Comparison of ENCODE assay signal across 25 mouse cellular contexts in genomic region chr3:133533272-133533995, GRCm38 (mm10). TPM values are rescaled to one million over a fixed set of nuclear protein-coding genes. Genes with fewer than 3 reads are reported as not detected.
A peak's percentile ranks its signal among the peaks of the same experiment; 100 is the strongest.
DNase-seq lines count a peak whose midpoint lies in the region; ATAC-seq and TF ChIP-seq lines count a peak whose summit lies in the region.
"Had no signal": no experiment of that assay in that cellular context is flagged by ENCODE, and none has a peak within 500 bp of the region (broad histone marks: within the 10 kb centered on the region; RNA-seq: fewer than 3 reads in every experiment).

No protein-coding gene starts in this region.

- in situ Hi-C loops in ES-E14 (cut with MboI; ENCODE audit: low sequenced_read_pairs in 2 of 2, unreplicated experiment in 2 of 2), result no loop called here

- TF ChIP-seq CTCF in kidney, postnatal 0 days (IDR thresholded peaks at IDR 0.05; ENCODE audit: low read depth), result no peak

- peaks cover 6% of the 10 kb centered on the region; the same call in 1 of the 2 replicates for H3K36me3 ChIP-seq in heart, embryonic 10.5 days
- H3K36me3 ChIP-seq in kidney, postnatal 0 days (ENCODE audit: insufficient read depth, low read length), result no peaks in the 10 kb centered on the region
- H3K36me3 ChIP-seq in ES-E14 (ENCODE audit: control insufficient read depth, insufficient read depth, low read length, poor library complexity, severe bottlenecking), result 0 out of 2 replicates have a peak, but pooled peaks cover 3% of the 10 kb centered on the region
- H3K36me3 ChIP-seq in stomach, embryonic 15.5 days, result no peaks in the 10 kb centered on the region; the same call in 1 of the 2 replicates
- H3K36me3 ChIP-seq: liver, embryonic 15.5 days had no signal

- H3K4me3 ChIP-seq in heart, embryonic 10.5 days, result no peak overlapping the region
- H3K4me3 ChIP-seq in kidney, postnatal 0 days (replicated peaks; ENCODE audit: low read depth, low read length), result no peak overlapping the region
- peak overlapping the region; percentile 27 to 49 for H3K4me3 ChIP-seq in ES-E14 (ENCODE audit: insufficient read depth in 1 of 2, low read depth in 1 of 2, low read length in 2 of 2, poor library complexity in 1 of 2, severe bottlenecking in 1 of 2)
- no peak overlapping the region for H3K4me3 ChIP-seq in stomach, embryonic 15.5 days (replicated peaks)
- H3K4me3 ChIP-seq: embryonic facial prominence, embryonic 15.5 days; forebrain, embryonic 13.5 days; left cerebral cortex, adult 2 months; limb, embryonic 12.5 days; liver, embryonic 15.5 days; neural tube, embryonic 12.5 days had no signal

- 54% methylated on average over 11 of the region's 11 CpGs for WGBS in heart, embryonic 10.5 days
- WGBS in kidney, postnatal 0 days, result 56% methylated on average over 11 of the region's 11 CpGs
- 60% methylated on average over 11 of the region's 11 CpGs for WGBS in stomach, embryonic 15.5 days

- no peak for ATAC-seq in kidney, postnatal 0 days (replicated peaks; ENCODE audit: low FRiP score, low read depth)
- no peak for ATAC-seq in stomach, embryonic 15.5 days (ENCODE audit: insufficient read depth, low FRiP score, low read depth)
- ATAC-seq: midbrain, embryonic 16.5 days had no signal

- H3K27ac ChIP-seq in heart, embryonic 10.5 days, result no peak overlapping the region
- H3K27ac ChIP-seq in kidney, postnatal 0 days, result peak overlapping the region; percentile 50
- H3K27ac ChIP-seq in ES-E14 (ENCODE audit: insufficient read depth, low read depth, low read length, poor library complexity, severe bottlenecking), result peak overlapping the region; percentile 100
- H3K27ac ChIP-seq in stomach, embryonic 15.5 days, result peak overlapping the region; percentile 35; the same call in 1 of the 2 replicates
- H3K27ac ChIP-seq: embryonic facial prominence, embryonic 15.5 days; forebrain, embryonic 13.5 days; hindbrain, embryonic 14.5 days; left cerebral cortex, adult 2 months; limb, embryonic 12.5 days; liver, embryonic 15.5 days; neural tube, embryonic 12.5 days had no signal

- DNase-seq in heart, adult 11 months, result peak; percentile 53
- DNase-seq in heart, embryonic 10.5 days (ENCODE audit: low spot score), result no peak
- DNase-seq in kidney, postnatal 0 days (ENCODE audit: low spot score), result no peak
- no peak for DNase-seq in kidney, adult 8-10 months
- DNase-seq in ES-E14 (ENCODE audit: low read depth, low spot score), result no peak
- no peak for DNase-seq in left cerebral cortex, adult 18-20 months (ENCODE audit: low spot score in 2 of 2)
- no peak for DNase-seq in urinary bladder, postnatal 4 days (ENCODE audit: low spot score in 2 of 2)
- DNase-seq: adrenal gland, postnatal 10 days; cerebellum, adult 11 months; cerebellum, adult 9-10 months; cerebellum, postnatal 36 days; gastrocnemius, postnatal 10 days; lung, embryonic 14.5 days; lung, postnatal 14 days; right cerebral cortex, adult 18-20 months; spleen, adult 18-20 months had no signal

- H3K9me3 ChIP-seq in heart, embryonic 10.5 days, result no peaks in the 10 kb centered on the region
- H3K9me3 ChIP-seq in kidney, postnatal 0 days (replicated peaks; ENCODE audit: low read length), result no peaks in the 10 kb centered on the region
- H3K9me3 ChIP-seq in ES-E14 (ENCODE audit: control insufficient read depth, insufficient read depth, low read depth, low read length), result no peaks in the 10 kb centered on the region
- H3K9me3 ChIP-seq in stomach, embryonic 15.5 days, result no peaks in the 10 kb centered on the region
- H3K9me3 ChIP-seq: embryonic facial prominence, embryonic 15.5 days; forebrain, embryonic 13.5 days; limb, embryonic 12.5 days; liver, embryonic 15.5 days; neural tube, embryonic 12.5 days had no signal

- no peaks in the 10 kb centered on the region for H3K27me3 ChIP-seq in heart, embryonic 10.5 days (ENCODE audit: insufficient read depth, poor library complexity, severe bottlenecking)
- H3K27me3 ChIP-seq in kidney, postnatal 0 days (ENCODE audit: insufficient read depth, low read length), result no peaks in the 10 kb centered on the region
- H3K27me3 ChIP-seq in stomach, embryonic 15.5 days (replicated peaks), result no peaks in the 10 kb centered on the region
- H3K27me3 ChIP-seq: embryonic facial prominence, embryonic 15.5 days; forebrain, embryonic 13.5 days; limb, embryonic 12.5 days; liver, embryonic 15.5 days; neural tube, embryonic 12.5 days had no signal

- peak overlapping the region; percentile 28; the same call in 1 of the 2 replicates for H3K4me2 ChIP-seq in kidney, postnatal 0 days (ENCODE audit: low read length)
- H3K4me2 ChIP-seq in stomach, embryonic 15.5 days, result no peak overlapping the region
- H3K4me2 ChIP-seq: embryonic facial prominence, embryonic 15.5 days; forebrain, embryonic 13.5 days; hindbrain, embryonic 14.5 days; limb, embryonic 12.5 days; liver, embryonic 15.5 days; lung, embryonic 14.5 days; neural tube, embryonic 12.5 days had no signal

- no peak overlapping the region for H3K9ac ChIP-seq in kidney, postnatal 0 days (ENCODE audit: low read depth, low read length)
- H3K9ac ChIP-seq in ES-E14 (ENCODE audit: insufficient read depth, low read depth, low read length, poor library complexity, severe bottlenecking), result peak overlapping the region; percentile 67; the same call in 1 of the 2 replicates
- no peak overlapping the region for H3K9ac ChIP-seq in stomach, embryonic 15.5 days
- H3K9ac ChIP-seq: embryonic facial prominence, embryonic 15.5 days; forebrain, embryonic 13.5 days; hindbrain, embryonic 14.5 days; limb, embryonic 12.5 days; liver, embryonic 15.5 days; lung, embryonic 14.5 days; neural tube, embryonic 12.5 days had no signal

- peaks cover 8% of the 10 kb centered on the region for H3K4me1 ChIP-seq in heart, embryonic 10.5 days
- H3K4me1 ChIP-seq in kidney, postnatal 0 days (replicated peaks; ENCODE audit: insufficient read depth, low read length), result peaks cover 19% of the 10 kb centered on the region
- H3K4me1 ChIP-seq in ES-E14 (ENCODE audit: control insufficient read depth in 2 of 2, insufficient read depth in 2 of 2, low read length in 2 of 2, poor library complexity in 1 of 2), result peaks cover 3 to 12% of the 10 kb centered on the region in 2 experiments
- H3K4me1 ChIP-seq in stomach, embryonic 15.5 days, result 0 out of 2 replicates have a peak, but pooled peaks cover 12% of the 10 kb centered on the region

TF ChIP-seq in ES-E14, 5 proteins besides CTCF, POLR2A, EP300 and RAD21:
- TF ChIP-seq ZNF384 (IDR thresholded peaks at IDR 0.05; ENCODE audit: low read depth, low read length) (no peak), ZC3H11A (IDR thresholded peaks at IDR 0.05; ENCODE audit: borderline replicate concordance, low read depth, low read length) (no peak), HCFC1 (IDR thresholded peaks at IDR 0.05; ENCODE audit: borderline replicate concordance, insufficient read depth, low read length) (no peak), CHD2 (IDR thresholded peaks at IDR 0.05; ENCODE audit: low read depth, low read length) (no peak), MAFK (IDR thresholded peaks at IDR 0.05; ENCODE audit: insufficient read depth, low read depth, low read length) (no peak)

RNA-seq across cellular contexts. Expression of gene Tet2, which starts 11.5 kb away (rescaled TPM):
- 11.8 and 15.5 TPM in 2 replicates for polyA plus RNA-seq in heart, embryonic 10.5 days (2016; fragmentation: Nextera tagmentation; extraction: Ambion mirVana)
- polyA plus RNA-seq in kidney, postnatal 0 days (2015; fragmentation: Nextera tagmentation; extraction: Ambion mirVana), result 12.5 and 13.5 TPM in 2 replicates
- total RNA-seq in ES-E14 (2012; rRNA removed), result 86.9 and 106 TPM in 2 replicates
- 14.5 and 17.2 TPM in 2 replicates for polyA plus RNA-seq in stomach, embryonic 15.5 days (2015; fragmentation: Nextera tagmentation; extraction: Ambion mirVana)
- total RNA-seq in left cerebral cortex, adult 18-20 months (2021), result 10 to 100 TPM; 42.2 to 46.5 TPM

Comparison
In these comparisons a context has a peak if more than half of its experiments do, and no peak if none do; other contexts are left out.
1. H3K4me3 ChIP-seq: peak in ES-E14 (2 of 2); none in heart, embryonic 10.5 days (single experiment), kidney, postnatal 0 days (single experiment) and stomach, embryonic 15.5 days (single experiment).